Mouse (Mus musculus): ENCODE results near the gene Pitpnc1.

The Pitpnc1 gene

GRCm38 (mm10) chr11:107331425-107331824 is 139.1 kb downstream of the Pitpnc1 start:
- DNase-seq (ENCODE audit: low read depth, low spot score): no peak

DNA sequence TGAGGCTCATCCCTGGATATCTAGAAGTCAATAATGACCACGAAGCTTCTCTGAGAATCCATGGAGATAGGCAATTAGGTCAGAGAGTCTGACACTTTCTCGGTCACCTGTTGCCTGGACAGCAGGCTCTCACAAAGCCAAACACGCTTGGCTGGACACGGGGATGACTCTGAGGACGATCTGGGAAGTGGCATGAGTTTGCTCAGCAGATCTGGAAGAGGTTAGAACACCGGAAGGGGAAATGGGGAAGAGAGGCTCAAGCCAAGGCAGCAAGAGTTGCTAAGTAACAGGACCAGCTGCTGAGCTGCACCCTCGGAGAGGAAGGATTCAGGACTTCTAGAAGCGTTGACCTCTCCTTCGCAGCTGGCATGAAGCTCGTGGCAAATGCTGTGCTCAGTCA is 143.2 kb downstream of the Pitpnc1 start:
- DNase-seq (ENCODE audit: low read depth, low spot score): no peak

- DNase-seq (ENCODE audit: low read depth, low spot score): no peak
Measured at GRCm38 (mm10) chr11:107325739-107326725, 144.5 kb downstream of the Pitpnc1 start.

- DNase-seq (ENCODE audit: low read depth, low spot score): no peak
Measured at GRCm38 (mm10) chr11:107325226-107325625, 145.3 kb downstream of the Pitpnc1 start.

- DNase-seq (ENCODE audit: low read depth, low spot score): no peak
Measured at GRCm38 (mm10) chr11:107323173-107323572, 147.3 kb downstream of the Pitpnc1 start.

DNA sequence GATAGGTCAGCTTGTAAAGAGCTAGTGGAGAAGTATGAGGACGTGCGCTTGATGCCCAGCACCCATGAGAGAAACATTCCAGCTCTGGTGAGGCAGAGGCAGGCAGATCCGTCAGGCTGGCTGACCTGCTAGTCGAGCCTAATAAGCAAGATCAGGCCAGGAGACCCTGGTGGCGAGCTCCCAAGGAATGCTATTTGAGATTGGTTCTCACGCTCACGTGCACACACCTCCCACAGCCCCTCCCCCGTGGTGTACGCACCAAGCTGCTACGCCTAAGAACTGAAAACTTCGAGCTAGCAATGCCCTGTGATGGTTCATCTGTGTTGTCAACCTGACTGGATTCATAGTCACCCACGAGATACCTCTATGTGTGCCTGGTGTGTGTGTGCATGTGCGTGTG is 148.3 kb downstream of the Pitpnc1 start:
- no peak for DNase-seq (ENCODE audit: low read depth, low spot score)

DNA sequence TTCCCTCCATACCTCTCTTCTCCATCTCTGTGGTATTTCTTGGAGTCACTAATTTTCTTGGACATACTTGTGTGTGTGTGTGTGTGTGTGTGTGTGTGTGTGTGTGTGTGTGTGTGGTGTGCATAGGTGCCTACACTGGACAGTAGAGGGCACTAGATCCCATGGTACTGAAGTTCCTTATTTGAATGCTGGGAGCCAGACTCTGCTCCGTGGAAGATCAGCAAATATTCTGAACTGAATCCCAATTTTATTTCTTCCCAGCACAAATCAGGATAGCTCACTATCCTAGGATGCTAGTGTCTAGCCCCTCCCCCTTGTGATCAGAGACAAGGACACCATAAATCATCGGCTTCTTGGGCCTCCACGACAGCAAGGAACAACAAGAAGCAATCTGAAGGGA is 148.7 kb downstream of the Pitpnc1 start:
- DNase-seq (ENCODE audit: low read depth, low spot score): no peak

GRCm38 (mm10) chr11:107319861-107320260 is 150.6 kb downstream of the Pitpnc1 start:
- no peak for DNase-seq (ENCODE audit: low read depth, low spot score)

GRCm38 (mm10) chr11:107317653-107318281 is 152.7 kb downstream of the Pitpnc1 start:
- no peak for DNase-seq (ENCODE audit: low read depth, low spot score)

GRCm38 (mm10) chr11:107315475-107315874 is 155.0 kb downstream of the Pitpnc1 start:
- no peak for DNase-seq (ENCODE audit: low read depth, low spot score)

DNA sequence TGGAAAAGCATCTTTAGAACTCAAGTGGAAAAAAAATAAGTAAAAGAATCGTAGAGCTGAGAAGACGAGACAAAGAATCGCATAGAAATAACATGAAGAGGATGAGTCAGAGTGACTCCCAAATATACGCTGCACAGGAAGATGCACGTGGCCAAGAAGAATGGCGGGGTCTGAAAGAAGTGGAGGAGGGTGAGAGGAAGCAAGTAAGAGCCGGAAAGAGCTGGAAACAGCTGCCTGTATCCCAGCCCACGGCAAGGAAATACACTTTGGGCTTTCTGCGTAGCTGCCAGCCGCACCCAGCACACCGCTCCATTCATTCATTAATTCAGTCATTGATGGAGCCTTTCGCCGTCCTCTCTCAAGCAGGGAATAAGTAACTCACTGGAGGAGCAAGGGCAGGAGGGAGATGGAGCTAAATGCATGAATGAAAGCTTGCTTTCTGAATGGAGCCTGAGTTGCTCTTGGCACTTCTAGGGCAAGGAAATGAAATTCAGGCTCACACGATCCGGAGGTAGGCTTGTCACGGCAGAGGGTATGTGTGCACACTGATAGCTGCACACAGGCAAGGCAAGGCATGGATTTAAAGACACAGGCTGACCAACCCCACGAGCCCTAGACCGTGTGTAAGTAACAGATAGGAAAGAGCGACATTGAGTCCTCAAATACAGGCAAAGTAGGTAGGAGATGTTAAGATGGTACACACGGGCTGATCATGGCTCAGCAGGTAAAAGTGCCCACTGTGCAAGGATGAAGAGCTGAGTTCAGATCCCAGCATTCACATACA is 160.0 kb downstream of the Pitpnc1 start:
- no peak for DNase-seq (ENCODE audit: low read depth, low spot score)

DNA sequence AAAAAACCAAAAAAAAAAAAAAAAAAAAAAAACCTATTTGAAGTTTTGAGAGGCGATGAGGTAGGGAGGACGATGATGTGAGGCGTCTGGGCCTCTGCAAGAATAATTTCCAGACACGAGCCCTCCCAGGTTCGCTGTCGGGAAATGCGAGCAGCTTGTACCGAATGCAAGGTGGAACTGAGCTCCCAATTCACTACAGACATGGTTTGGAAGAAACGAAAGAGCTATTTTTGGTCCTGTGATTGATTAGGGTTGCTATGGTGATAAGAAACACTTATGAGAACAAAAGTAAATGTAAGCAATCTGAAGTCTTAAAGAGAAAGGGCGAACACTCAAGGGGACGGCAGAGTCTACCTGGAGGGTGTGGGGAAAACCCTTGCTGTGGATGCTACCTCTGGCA is 164.3 kb downstream of the Pitpnc1 start:
- DNase-seq (ENCODE audit: low read depth, low spot score): no peak

DNA sequence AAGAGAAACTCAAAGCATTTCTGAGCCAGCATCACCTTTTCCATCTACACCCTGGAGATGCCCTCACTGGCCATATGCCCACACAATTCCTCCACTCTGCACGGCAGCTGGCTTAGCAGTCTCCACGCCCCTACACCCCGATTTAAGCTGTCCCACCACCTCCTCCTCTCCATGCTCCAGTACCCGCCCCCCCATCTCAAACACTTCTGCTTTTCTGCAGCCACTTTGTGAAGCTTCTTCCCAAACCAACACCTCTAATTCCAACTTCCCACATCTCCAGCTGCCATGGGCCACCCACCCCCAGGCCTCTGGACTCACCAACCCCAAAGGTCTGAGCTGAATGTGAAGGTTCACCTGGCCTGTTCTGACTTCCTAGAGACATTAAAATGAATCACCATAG is 168.4 kb downstream of the Pitpnc1 start:
- DNase-seq (ENCODE audit: low read depth, low spot score): no peak

DNA sequence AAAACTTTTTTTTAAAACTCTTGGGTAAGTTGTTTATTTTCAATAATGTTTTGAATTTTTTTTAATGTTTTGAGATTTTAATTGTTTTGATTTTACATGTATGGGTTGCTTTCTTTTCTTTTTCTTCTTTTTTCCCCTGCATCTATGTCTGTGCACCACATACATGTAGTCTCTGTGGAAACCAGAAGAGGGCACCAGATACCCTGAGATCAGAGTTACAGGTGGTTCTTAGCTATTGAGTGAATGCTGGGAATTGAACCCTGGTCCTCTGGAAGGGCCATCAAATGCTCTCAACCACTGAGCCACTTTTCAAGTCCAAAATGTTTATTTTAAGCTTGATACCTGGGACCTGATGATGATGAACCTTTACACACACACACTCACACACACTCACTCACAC is 170.3 kb downstream of the Pitpnc1 start:
- DNase-seq (ENCODE audit: low read depth, low spot score): no peak

GRCm38 (mm10) chr11:107299511-107300120 is 170.9 kb downstream of the Pitpnc1 start:
- DNase-seq (ENCODE audit: low read depth, low spot score): no peak

DNA sequence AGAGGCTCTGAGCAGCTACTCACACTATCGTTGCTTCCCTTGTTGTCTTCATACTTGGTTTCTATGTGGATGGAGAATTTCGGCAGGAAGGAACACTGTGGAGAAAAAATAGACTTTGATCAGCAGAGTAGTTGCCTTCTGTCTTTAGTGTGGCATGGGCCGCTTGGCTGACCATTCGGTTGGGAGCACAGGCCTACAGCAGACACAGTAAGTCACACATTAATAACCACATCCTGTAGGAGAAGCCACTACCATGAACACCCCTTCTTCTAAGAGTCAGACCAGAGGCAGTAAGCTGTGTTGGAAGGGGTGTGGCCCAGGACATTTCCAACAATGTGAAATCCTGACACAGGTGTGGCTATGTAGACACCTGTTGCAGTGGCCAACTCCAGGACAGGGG is 174.3 kb downstream of the Pitpnc1 start:
- DNase-seq (ENCODE audit: low read depth, low spot score): no peak

GRCm38 (mm10) chr11:107292036-107292435 is 178.5 kb downstream of the Pitpnc1 start:
- DNase-seq (ENCODE audit: low read depth, low spot score): no peak

GRCm38 (mm10) chr11:107288186-107288563 is 182.3 kb downstream of the Pitpnc1 start:
- DNase-seq (ENCODE audit: low read depth, low spot score): no peak

DNA sequence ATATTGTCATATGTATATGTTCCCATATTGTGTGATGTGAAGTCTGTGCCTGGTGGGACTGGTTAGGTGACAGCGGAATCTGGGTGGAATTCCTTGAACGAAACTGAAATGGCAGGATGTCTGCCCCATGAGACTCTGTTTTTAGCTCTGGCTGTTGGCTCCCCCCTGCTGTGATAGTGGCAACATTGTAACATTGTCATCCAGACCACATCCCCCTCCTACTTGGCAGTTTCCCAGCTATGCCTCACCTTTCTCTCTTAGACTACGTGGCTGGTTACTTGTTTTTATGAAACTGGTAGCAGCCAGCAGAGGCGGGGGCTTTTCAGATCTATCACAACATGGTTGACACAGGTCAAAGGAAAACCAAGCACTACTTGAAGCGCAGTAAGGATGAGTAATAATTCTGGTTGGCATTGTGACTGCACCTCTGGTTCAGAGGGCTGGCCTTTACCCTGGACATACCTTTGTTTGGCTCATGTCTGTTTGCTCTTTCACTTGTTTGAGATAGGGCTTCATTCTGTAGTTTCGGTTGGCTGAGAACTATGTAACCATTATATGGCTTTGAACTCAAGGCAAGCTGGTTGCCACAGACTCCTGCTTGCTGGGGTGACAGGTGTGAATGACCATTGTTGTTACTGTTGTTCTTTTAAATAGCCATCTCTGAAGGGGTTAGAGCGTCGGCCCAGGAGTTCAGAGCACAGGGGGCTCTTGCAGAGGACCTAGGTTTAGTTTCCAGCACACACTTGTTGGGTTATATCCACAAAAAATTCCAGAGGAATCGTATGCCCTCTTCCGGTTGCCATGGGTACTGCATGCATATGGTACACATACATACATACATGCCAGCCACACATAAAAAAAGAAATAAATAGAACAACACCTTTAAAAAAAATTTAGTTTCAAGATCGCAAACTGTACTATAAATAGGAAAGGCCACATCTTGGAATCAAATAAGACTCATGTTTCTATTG is 183.0 kb downstream of the Pitpnc1 start:
- no peak for DNase-seq (ENCODE audit: low read depth, low spot score)

GRCm38 (mm10) chr11:107285731-107286130 is 184.8 kb downstream of the Pitpnc1 start:
- DNase-seq (ENCODE audit: low read depth, low spot score): no peak

DNA sequence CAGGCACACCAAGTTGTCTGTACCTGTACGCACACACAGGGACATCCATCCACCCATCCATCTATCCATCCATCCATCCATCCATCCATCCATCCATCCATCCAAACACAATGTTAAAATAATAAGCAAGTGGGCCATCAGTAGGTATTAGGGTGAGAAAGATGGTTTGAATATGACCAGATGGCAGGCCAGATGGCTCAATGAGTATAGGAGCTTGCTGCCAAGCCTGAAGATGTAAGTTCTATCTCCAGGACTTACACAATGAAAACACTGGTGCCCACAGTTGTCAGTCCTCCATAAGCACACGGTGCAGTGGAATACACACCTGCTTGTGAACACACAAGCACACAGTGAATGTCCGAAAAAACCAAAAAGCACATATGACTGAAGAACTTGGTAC is 186.9 kb downstream of the Pitpnc1 start:
- DNase-seq (ENCODE audit: low read depth, low spot score): no peak
